Mouse (Mus musculus): ENCODE measurements at regions not wholly inside any gene's neighbourhood (a gene's known extent, or its start where the extent isn't known, plus 50 kb on each side); places are given as distances from the start of the nearest gene placed in this dataset.

DNA sequence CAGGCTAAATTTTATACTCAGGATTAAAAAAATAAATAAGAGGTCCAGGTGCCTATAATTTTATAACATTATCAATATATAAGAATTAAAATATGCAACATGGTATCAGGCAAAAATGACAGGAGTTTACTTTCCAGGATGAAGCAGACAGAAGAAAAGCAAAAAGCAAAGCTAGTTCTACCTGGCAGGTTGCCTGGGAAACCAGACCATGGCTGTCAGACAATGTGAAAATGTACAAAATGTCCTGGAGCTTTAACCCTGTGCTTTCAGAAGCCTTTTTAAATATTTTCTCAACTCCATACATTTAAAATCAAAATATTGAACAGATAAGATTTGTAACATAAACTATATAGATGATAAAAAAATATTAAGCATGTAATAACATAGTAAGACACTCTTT lies 448.3 kb downstream of the 1700017N19Rik start:
- TF ChIP-seq CTCF (IDR thresholded peaks at IDR 0.05; ENCODE audit: low read depth) (no peak), EP300 (optimal IDR thresholded peaks at IDR 0.05) (no peak)
